Mouse (Mus musculus): ENCODE results near the gene Maml2. TPM values are rescaled to one million over a fixed set of nuclear protein-coding genes. Genes with fewer than 3 reads are reported as not detected.
A peak's percentile ranks its signal among the peaks of the same experiment; 100 is the strongest.

Gene Maml2
- polyA plus RNA-seq, 1 experiment from 2014 or later = 15.1 TPM

- WGBS = 12% methylated on average over 7 of the region's 7 CpGs
- TF ChIP-seq EP300 (IDR thresholded peaks at IDR 0.05) = peak; percentile 25; the same call in 1 of the 2 replicates
- no peak for TF ChIP-seq CTCF (IDR thresholded peaks at IDR 0.05)
- peak overlapping the region; percentile 12; the same call in 1 of the 2 replicates for H3K4me3 ChIP-seq (ENCODE audit: low read depth, low read length)
- no peaks in the 10 kb centered on the region for H3K27me3 ChIP-seq (replicated peaks; ENCODE audit: insufficient read depth, low read length)
- H3K4me1 ChIP-seq (ENCODE audit: insufficient read depth, low read depth, low read length) = peaks cover 16% of the 10 kb centered on the region; the same call in 1 of the 2 replicates
- H3K9ac ChIP-seq (replicated peaks; ENCODE audit: low read depth) = no peak overlapping the region
- ATAC-seq (peak; percentile 94), DNase-seq (ENCODE audit: low spot score) (peak; percentile 93)
- peak overlapping the region; percentile 73 for H3K27ac ChIP-seq (ENCODE audit: low read length)
- H3K9me3 ChIP-seq (ENCODE audit: low read length) = no peaks in the 10 kb centered on the region
- H3K4me2 ChIP-seq (replicated peaks; ENCODE audit: low read depth, low read length) = peak overlapping the region; percentile 48
- no peaks in the 10 kb centered on the region for H3K36me3 ChIP-seq (ENCODE audit: insufficient read depth, low read length)
These were observed 127.5 kb downstream of the Maml2 start for GRCm38 (mm10) chr9:13425031-13425940.

GRCm38 (mm10) chr9:13429477-13430125 lies 131.8 kb downstream of the Maml2 start:
- 32% methylated on average over 2 of the region's 2 CpGs for WGBS
- TF ChIP-seq EP300 (IDR thresholded peaks at IDR 0.05) = no peak
- no peak for TF ChIP-seq CTCF (IDR thresholded peaks at IDR 0.05)
- no peak overlapping the region for H3K9ac ChIP-seq (replicated peaks; ENCODE audit: low read depth)
- H3K4me3 ChIP-seq (ENCODE audit: low read depth, low read length) = no peak overlapping the region
- H3K27me3 ChIP-seq (replicated peaks; ENCODE audit: insufficient read depth, low read length) = no peaks in the 10 kb centered on the region
- H3K27ac ChIP-seq (ENCODE audit: low read length) = no peak overlapping the region; the same call in 1 of the 2 replicates
- H3K36me3 ChIP-seq (ENCODE audit: insufficient read depth, low read length) = no peaks in the 10 kb centered on the region; the same call in 1 of the 2 replicates
- H3K9me3 ChIP-seq (ENCODE audit: low read length) = no peaks in the 10 kb centered on the region
- H3K4me1 ChIP-seq (ENCODE audit: insufficient read depth, low read depth, low read length) = peaks cover 16% of the 10 kb centered on the region; the same call in 1 of the 2 replicates
- H3K4me2 ChIP-seq (replicated peaks; ENCODE audit: low read depth, low read length) = no peak overlapping the region
- ATAC-seq (no peak), DNase-seq (ENCODE audit: low spot score) (no peak)

- 49% methylated on average over 6 of the region's 6 CpGs for WGBS
These were observed 132.5 kb downstream of the Maml2 start for GRCm38 (mm10) chr9:13430302-13430701.

GRCm38 (mm10) chr9:13430744-13431143 lies 133.0 kb downstream of the Maml2 start:
- H3K9ac ChIP-seq (replicated peaks; ENCODE audit: low read depth) = no peak overlapping the region
- DNase-seq (ENCODE audit: low spot score) = no peak
- no peaks in the 10 kb centered on the region for H3K9me3 ChIP-seq (ENCODE audit: low read length)
- no peak overlapping the region for H3K4me3 ChIP-seq (ENCODE audit: low read depth, low read length)
- no peak for ATAC-seq
- no peak overlapping the region for H3K27ac ChIP-seq (ENCODE audit: low read length)
- no peaks in the 10 kb centered on the region; the same call in 1 of the 2 replicates for H3K36me3 ChIP-seq (ENCODE audit: insufficient read depth, low read length)
- no peaks in the 10 kb centered on the region for H3K27me3 ChIP-seq (replicated peaks; ENCODE audit: insufficient read depth, low read length)
- TF ChIP-seq EP300 (IDR thresholded peaks at IDR 0.05) = no peak
- TF ChIP-seq CTCF (IDR thresholded peaks at IDR 0.05) = no peak
- peaks cover 7% of the 10 kb centered on the region; the same call in 1 of the 2 replicates for H3K4me1 ChIP-seq (ENCODE audit: insufficient read depth, low read depth, low read length)
- H3K4me2 ChIP-seq (replicated peaks; ENCODE audit: low read depth, low read length) = no peak overlapping the region

More at GRCm38 (mm10) chr9:13430302-13430701, 132.5 kb downstream of the Maml2 start:
- no peak overlapping the region for H3K4me2 ChIP-seq (replicated peaks; ENCODE audit: low read depth, low read length)
- H3K27me3 ChIP-seq (replicated peaks; ENCODE audit: insufficient read depth, low read length) = no peaks in the 10 kb centered on the region
- H3K27ac ChIP-seq (ENCODE audit: low read length) = no peak overlapping the region
- TF ChIP-seq EP300 (IDR thresholded peaks at IDR 0.05) (peak; percentile 92), CTCF (IDR thresholded peaks at IDR 0.05) (no peak)
- no peak overlapping the region for H3K4me3 ChIP-seq (ENCODE audit: low read depth, low read length)
- no peaks in the 10 kb centered on the region for H3K9me3 ChIP-seq (ENCODE audit: low read length)
- H3K36me3 ChIP-seq (ENCODE audit: insufficient read depth, low read length) = no peaks in the 10 kb centered on the region; the same call in 1 of the 2 replicates
- peak; percentile 67 for DNase-seq (ENCODE audit: low spot score)
- peak; percentile 78 for ATAC-seq
- peaks cover 11% of the 10 kb centered on the region; the same call in 1 of the 2 replicates for H3K4me1 ChIP-seq (ENCODE audit: insufficient read depth, low read depth, low read length)
- H3K9ac ChIP-seq (replicated peaks; ENCODE audit: low read depth) = no peak overlapping the region

GRCm38 (mm10) chr9:13431646-13432045 lies 133.9 kb downstream of the Maml2 start:
- no peak overlapping the region for H3K27ac ChIP-seq (ENCODE audit: low read length)
- ATAC-seq (no peak), DNase-seq (ENCODE audit: low spot score) (no peak)
- TF ChIP-seq EP300 (IDR thresholded peaks at IDR 0.05) (no peak), CTCF (IDR thresholded peaks at IDR 0.05) (no peak)
- H3K9me3 ChIP-seq (ENCODE audit: low read length) = no peaks in the 10 kb centered on the region
- H3K4me2 ChIP-seq (replicated peaks; ENCODE audit: low read depth, low read length) = no peak overlapping the region
- no peaks in the 10 kb centered on the region; the same call in 1 of the 2 replicates for H3K36me3 ChIP-seq (ENCODE audit: insufficient read depth, low read length)
- WGBS = 83% methylated on average over 3 of the region's 3 CpGs
- H3K4me1 ChIP-seq (ENCODE audit: insufficient read depth, low read depth, low read length) = peaks cover 7% of the 10 kb centered on the region; the same call in 1 of the 2 replicates
- H3K9ac ChIP-seq (replicated peaks; ENCODE audit: low read depth) = no peak overlapping the region
- H3K4me3 ChIP-seq (ENCODE audit: low read depth, low read length) = no peak overlapping the region
- no peaks in the 10 kb centered on the region for H3K27me3 ChIP-seq (replicated peaks; ENCODE audit: insufficient read depth, low read length)

GRCm38 (mm10) chr9:13433501-13434090 lies 135.8 kb downstream of the Maml2 start:
- no peaks in the 10 kb centered on the region; the same call in 1 of the 2 replicates for H3K36me3 ChIP-seq (ENCODE audit: insufficient read depth, low read length)
- no peak overlapping the region for H3K9ac ChIP-seq (replicated peaks; ENCODE audit: low read depth)
- H3K4me3 ChIP-seq (ENCODE audit: low read depth, low read length) = no peak overlapping the region
- WGBS = 54% methylated on average over 6 of the region's 6 CpGs
- no peaks in the 10 kb centered on the region for H3K27me3 ChIP-seq (replicated peaks; ENCODE audit: insufficient read depth, low read length)
- no peaks in the 10 kb centered on the region for H3K4me1 ChIP-seq (ENCODE audit: insufficient read depth, low read depth, low read length)
- no peak for ATAC-seq
- H3K9me3 ChIP-seq (ENCODE audit: low read length) = no peaks in the 10 kb centered on the region; the same call in 1 of the 2 replicates
- H3K4me2 ChIP-seq (replicated peaks; ENCODE audit: low read depth, low read length) = no peak overlapping the region
- no peak for DNase-seq (ENCODE audit: low spot score)
- no peak for TF ChIP-seq CTCF (IDR thresholded peaks at IDR 0.05)
- no peak for TF ChIP-seq EP300 (IDR thresholded peaks at IDR 0.05)
- H3K27ac ChIP-seq (ENCODE audit: low read length) = no peak overlapping the region

Measured in lung, postnatal 0 days (tissue).